Mouse (Mus musculus): ENCODE results near the gene Gabbr2. TPM values are rescaled to one million over a fixed set of nuclear protein-coding genes. Genes with fewer than 3 reads are reported as not detected.

Gene Gabbr2
- polyA plus RNA-seq, 1 experiment = not detected

GRCm38 (mm10) chr4:46933590-46933989 is 58.1 kb downstream of the Gabbr2 start:
- 73% methylated on average over 2 of the region's 2 CpGs for WGBS
- DNase-seq = no peak
- no peaks in the 10 kb centered on the region for H3K4me1 ChIP-seq (ENCODE audit: control insufficient read depth, insufficient read depth, low read length)
- H3K4me3 ChIP-seq (replicated peaks; ENCODE audit: extremely low read depth, low read depth, low read length) = no peak overlapping the region
- no peak for TF ChIP-seq CTCF (IDR thresholded peaks at IDR 0.05; ENCODE audit: insufficient read depth, low read length)
- TF ChIP-seq POLR2A (IDR thresholded peaks at IDR 0.05; ENCODE audit: borderline replicate concordance, extremely low read depth, low read depth, low read length) = no peak

DNA sequence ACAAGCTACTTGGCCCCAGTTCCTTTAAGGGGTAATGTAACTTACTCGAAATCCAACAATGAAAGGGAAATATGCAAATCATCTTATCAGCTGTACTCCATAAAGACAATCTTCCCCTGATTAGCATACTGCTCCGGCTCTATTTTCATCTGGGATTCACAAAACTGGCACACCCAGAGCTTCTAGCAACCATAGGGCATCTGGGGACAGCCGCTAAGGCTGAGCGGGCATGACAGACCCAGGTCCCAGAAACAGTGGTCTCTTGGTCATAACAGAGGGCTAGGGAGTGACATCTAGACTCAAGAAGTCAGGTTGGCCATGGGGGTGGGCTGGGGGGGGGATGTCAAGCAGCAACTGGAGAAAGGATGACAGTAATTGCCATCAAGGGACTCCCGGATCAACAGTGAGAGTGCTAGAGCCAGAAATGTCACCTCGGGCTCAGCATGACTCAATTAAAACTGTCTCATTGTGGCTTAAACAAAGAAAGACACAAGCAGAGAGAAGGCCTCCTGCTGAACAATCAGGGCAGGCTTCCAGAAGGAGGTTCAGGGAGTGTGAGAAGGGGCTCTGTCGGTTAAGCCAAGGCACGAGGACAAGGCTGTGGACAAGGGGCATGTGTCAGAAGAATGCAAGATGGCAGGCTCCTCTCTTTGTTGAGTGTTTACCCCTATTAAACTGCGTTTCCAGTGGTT is 59.8 kb downstream of the Gabbr2 start:
- Histone ChIP-seq H3K4me3 (replicated peaks; ENCODE audit: extremely low read depth, low read depth, low read length) (no peak overlapping the region), H3K4me1 (ENCODE audit: control insufficient read depth, insufficient read depth, low read length) (no peaks in the 10 kb centered on the region)
- no peak for DNase-seq
- WGBS = 58% methylated on average over 9 of the region's 9 CpGs
- TF ChIP-seq POLR2A (IDR thresholded peaks at IDR 0.05; ENCODE audit: borderline replicate concordance, extremely low read depth, low read depth, low read length) (no peak), CTCF (IDR thresholded peaks at IDR 0.05; ENCODE audit: insufficient read depth, low read length) (no peak)

- no peak for TF ChIP-seq CTCF (IDR thresholded peaks at IDR 0.05; ENCODE audit: insufficient read depth, low read length)
- TF ChIP-seq POLR2A (IDR thresholded peaks at IDR 0.05; ENCODE audit: borderline replicate concordance, extremely low read depth, low read depth, low read length) = no peak
- Histone ChIP-seq H3K4me3 (replicated peaks; ENCODE audit: extremely low read depth, low read depth, low read length) (no peak overlapping the region), H3K4me1 (ENCODE audit: control insufficient read depth, insufficient read depth, low read length) (no peaks in the 10 kb centered on the region)
- DNase-seq = no peak
- WGBS = 62% methylated on average over 3 of the region's 3 CpGs
Observed at GRCm38 (mm10) chr4:46928112-46928511, 63.6 kb downstream of the Gabbr2 start.

- no peak for DNase-seq
- TF ChIP-seq CTCF (IDR thresholded peaks at IDR 0.05; ENCODE audit: insufficient read depth, low read length) (no peak), POLR2A (IDR thresholded peaks at IDR 0.05; ENCODE audit: borderline replicate concordance, extremely low read depth, low read depth, low read length) (no peak)
- no peak overlapping the region for H3K4me3 ChIP-seq (replicated peaks; ENCODE audit: extremely low read depth, low read depth, low read length)
- 57% methylated on average over 8 of the region's 8 CpGs for WGBS
- no peaks in the 10 kb centered on the region for H3K4me1 ChIP-seq (ENCODE audit: control insufficient read depth, insufficient read depth, low read length)
Observed at GRCm38 (mm10) chr4:46919144-46919543, 72.5 kb downstream of the Gabbr2 start.

GRCm38 (mm10) chr4:46916786-46917185 is 74.9 kb downstream of the Gabbr2 start:
- WGBS = 65% methylated on average over 6 of the region's 6 CpGs

DNA sequence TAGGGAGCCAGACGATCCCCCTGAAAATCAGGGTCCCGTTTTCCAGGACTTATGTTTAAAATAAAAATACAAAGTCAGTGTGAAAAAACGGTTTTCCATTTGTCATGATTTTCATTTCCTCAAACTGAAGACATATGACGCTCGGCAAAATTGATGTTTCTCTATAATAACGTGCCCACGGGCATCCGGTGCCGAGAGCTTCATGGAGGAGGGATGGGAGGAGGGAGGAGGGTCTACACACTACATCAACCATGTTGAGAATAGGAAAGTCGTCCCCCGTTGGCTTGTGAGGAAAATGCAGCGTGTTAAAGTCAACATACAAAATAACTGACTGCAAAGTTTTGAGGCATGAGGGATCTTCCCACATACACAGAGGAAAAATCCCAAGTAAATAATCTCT is 75.7 kb downstream of the Gabbr2 start:
- 77% methylated on average over 12 of the region's 12 CpGs for WGBS

More at GRCm38 (mm10) chr4:46916786-46917185, 74.9 kb downstream of the Gabbr2 start:
- TF ChIP-seq CTCF (IDR thresholded peaks at IDR 0.05; ENCODE audit: insufficient read depth, low read length) (no peak), POLR2A (IDR thresholded peaks at IDR 0.05; ENCODE audit: borderline replicate concordance, extremely low read depth, low read depth, low read length) (no peak)
- H3K4me1 ChIP-seq (ENCODE audit: control insufficient read depth, insufficient read depth, low read length) = no peaks in the 10 kb centered on the region
- DNase-seq = no peak
- no peak overlapping the region for H3K4me3 ChIP-seq (replicated peaks; ENCODE audit: extremely low read depth, low read depth, low read length)

DNA sequence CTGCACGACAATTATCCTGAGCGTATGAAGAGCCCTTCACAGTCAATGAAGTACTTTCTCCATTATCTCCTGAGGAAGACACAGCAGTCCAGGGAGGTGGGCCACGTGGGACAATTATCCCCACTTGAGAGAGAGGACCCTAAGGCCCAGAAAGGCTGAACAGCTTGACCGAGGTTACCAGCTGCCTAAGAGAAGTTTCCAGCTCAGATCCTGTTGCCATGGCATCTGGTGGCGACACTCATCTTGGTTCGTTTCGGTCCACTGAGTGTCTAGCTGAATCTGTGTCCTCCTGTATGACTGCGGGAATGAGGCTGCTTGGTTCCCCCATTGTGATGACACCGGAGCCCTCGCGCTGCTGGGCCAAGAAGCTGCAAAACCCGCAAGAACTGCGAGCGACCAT is 76.2 kb downstream of the Gabbr2 start:
- TF ChIP-seq CTCF (IDR thresholded peaks at IDR 0.05; ENCODE audit: insufficient read depth, low read length) (no peak), POLR2A (IDR thresholded peaks at IDR 0.05; ENCODE audit: borderline replicate concordance, extremely low read depth, low read depth, low read length) (no peak)
- H3K4me3 ChIP-seq (replicated peaks; ENCODE audit: extremely low read depth, low read depth, low read length) = no peak overlapping the region
- no peak for DNase-seq
- 83% methylated on average over 14 of the region's 14 CpGs for WGBS
- no peaks in the 10 kb centered on the region for H3K4me1 ChIP-seq (ENCODE audit: control insufficient read depth, insufficient read depth, low read length)

More for the DNA sequence above, 75.7 kb downstream of the Gabbr2 start:
- DNase-seq = no peak
- TF ChIP-seq POLR2A (IDR thresholded peaks at IDR 0.05; ENCODE audit: borderline replicate concordance, extremely low read depth, low read depth, low read length) (no peak), CTCF (IDR thresholded peaks at IDR 0.05; ENCODE audit: insufficient read depth, low read length) (no peak)
- Histone ChIP-seq H3K4me1 (ENCODE audit: control insufficient read depth, insufficient read depth, low read length) (no peaks in the 10 kb centered on the region), H3K4me3 (replicated peaks; ENCODE audit: extremely low read depth, low read depth, low read length) (no peak overlapping the region)

GRCm38 (mm10) chr4:46914606-46915005 is 77.1 kb downstream of the Gabbr2 start:
- 89% methylated on average over 6 of the region's 6 CpGs for WGBS
- Histone ChIP-seq H3K4me3 (replicated peaks; ENCODE audit: extremely low read depth, low read depth, low read length) (no peak overlapping the region), H3K4me1 (ENCODE audit: control insufficient read depth, insufficient read depth, low read length) (no peaks in the 10 kb centered on the region)
- no peak for TF ChIP-seq POLR2A (IDR thresholded peaks at IDR 0.05; ENCODE audit: borderline replicate concordance, extremely low read depth, low read depth, low read length)
- TF ChIP-seq CTCF (IDR thresholded peaks at IDR 0.05; ENCODE audit: insufficient read depth, low read length) = no peak
- DNase-seq = no peak

GRCm38 (mm10) chr4:46906036-46906691 is 85.5 kb downstream of the Gabbr2 start:
- H3K4me3 ChIP-seq (replicated peaks; ENCODE audit: extremely low read depth, low read depth, low read length) = no peak overlapping the region
- 67% methylated on average over 3 of the region's 3 CpGs for WGBS
- H3K4me1 ChIP-seq (ENCODE audit: control insufficient read depth, insufficient read depth, low read length) = no peaks in the 10 kb centered on the region
- TF ChIP-seq POLR2A (IDR thresholded peaks at IDR 0.05; ENCODE audit: borderline replicate concordance, extremely low read depth, low read depth, low read length) (no peak), CTCF (IDR thresholded peaks at IDR 0.05; ENCODE audit: insufficient read depth, low read length) (no peak)
- DNase-seq = no peak

DNA sequence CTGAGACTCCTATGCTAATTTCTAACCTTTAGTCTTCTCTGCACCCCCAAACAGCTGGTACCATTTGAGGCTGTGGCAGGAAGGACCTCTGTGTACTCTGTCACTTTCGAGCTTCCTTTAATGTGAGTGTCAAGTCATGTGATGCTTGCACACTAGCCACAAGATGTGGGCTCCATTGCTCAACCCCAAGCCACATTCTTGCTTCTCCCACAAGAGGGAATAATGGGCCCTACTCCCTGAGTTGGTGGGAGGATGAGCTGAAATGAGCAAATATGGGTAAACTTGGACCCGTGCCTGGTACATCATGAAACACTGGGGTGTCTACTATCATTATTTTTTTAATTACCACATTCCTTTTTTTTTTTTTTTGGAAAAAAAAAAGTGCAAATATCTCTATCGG is 86.5 kb downstream of the Gabbr2 start:
- DNase-seq = no peak
- Histone ChIP-seq H3K4me1 (ENCODE audit: control insufficient read depth, insufficient read depth, low read length) (no peaks in the 10 kb centered on the region), H3K4me3 (replicated peaks; ENCODE audit: extremely low read depth, low read depth, low read length) (no peak overlapping the region)
- TF ChIP-seq CTCF (IDR thresholded peaks at IDR 0.05; ENCODE audit: insufficient read depth, low read length) (no peak), POLR2A (IDR thresholded peaks at IDR 0.05; ENCODE audit: borderline replicate concordance, extremely low read depth, low read depth, low read length) (no peak)
- 62% methylated on average over 3 of the region's 3 CpGs for WGBS
